Mouse (Mus musculus) limb, embryonic 12.5 days (tissue): Measurements from ENCODE around the gene Etnk1. TPM values are rescaled to one million over a fixed set of nuclear protein-coding genes. Genes with fewer than 3 reads are reported as not detected.

ENCODE experiments used
- ATAC-seq: fragments of 200-750 bp; cut with Nextera tagmentation; 2 replicates; pipeline ENCODE4 v1.8.0; 2017; ENCODE audit warnings: low read depth, moderate TSS enrichment; ENCODE audit not compliant: insufficient number of reproducible peaks, insufficient read depth, low FRiP score, low TSS enrichment
- H3K27ac ChIP-seq: fragments of 300-500 bp; sonication (generic); 2 replicates; pipeline ENCODE4 v1.5.1; 2016; ENCODE audit warnings: mild to moderate bottlenecking, moderate library complexity
- H3K27me3 ChIP-seq: fragments of 300-500 bp; sonication (generic); 2 replicates; pipeline ENCODE4 v1.6.1; 2016; ENCODE audit warnings: mild to moderate bottlenecking, moderate library complexity
- H3K36me3 ChIP-seq: fragments of 300-500 bp; sonication (generic); 2 replicates; pipeline ENCODE4 v1.6.1; 2016; ENCODE audit warnings: mild to moderate bottlenecking, moderate library complexity
- H3K4me1 ChIP-seq: fragments of 300-500 bp; sonication (generic); replicated peaks from 2 replicates; pipeline ENCODE4 v1.6.1; 2016
- H3K4me2 ChIP-seq: fragments of 300-500 bp; sonication (generic); 2 replicates; pipeline ENCODE4 v1.6.1; 2016; ENCODE audit warnings: mild to moderate bottlenecking, moderate library complexity
- H3K4me3 ChIP-seq: fragments of 300-500 bp; sonication (generic); replicated peaks from 2 replicates; pipeline ENCODE4 v1.5.1; 2016; ENCODE audit warnings: mild to moderate bottlenecking
- H3K9ac ChIP-seq: fragments of 300-500 bp; sonication (generic); replicated peaks from 2 replicates; pipeline ENCODE4 v1.6.1; 2016; ENCODE audit warnings: mild to moderate bottlenecking, moderate library complexity
- H3K9me3 ChIP-seq: fragments of 300-500 bp; sonication (generic); 2 replicates; pipeline ENCODE4 v1.6.1; 2016; ENCODE audit warnings: mild to moderate bottlenecking, moderate library complexity
- WGBS: fragments of 180-500 bp; shearing (Covaris S2); methylation state at CpG from one replicate; pipeline ENCODE4 v1.1.7; 2016; 5-methylcytosine and 5-hydroxymethylcytosine counted together
- polyA plus RNA-seq: library from polyadenylated mRNA; unstranded; fragments of >200 nt; fragmentation: Nextera tagmentation; extraction: Ambion mirVana; gene quantifications from 2 replicates; pipeline ENCODE4 v1.2.1, GENCODE M21; 2016

Gene Etnk1
- polyA plus RNA-seq, 1 experiment from 2014 or later = 24.2 TPM

GRCm38 (mm10) chr6:143259169-143259629 is 92.2 kb downstream of the Etnk1 start:
- no peak overlapping the region for H3K27ac ChIP-seq
- no peak overlapping the region for H3K9ac ChIP-seq
- H3K4me1 ChIP-seq = peaks cover 27% of the 10 kb centered on the region
- 0 out of 2 replicates have a peak, but pooled peaks cover 2% of the 10 kb centered on the region for H3K27me3 ChIP-seq
- WGBS = 68% methylated on average over 17 of the region's 17 CpGs
- no peaks in the 10 kb centered on the region for H3K36me3 ChIP-seq
- no peak for ATAC-seq
- no peak overlapping the region for H3K4me3 ChIP-seq
- H3K9me3 ChIP-seq = no peaks in the 10 kb centered on the region
- no peak overlapping the region for H3K4me2 ChIP-seq

GRCm38 (mm10) chr6:143259870-143260559 is 93.0 kb downstream of the Etnk1 start:
- WGBS = 29% methylated on average over 18 of the region's 18 CpGs
- H3K27ac ChIP-seq = no peak overlapping the region

GRCm38 (mm10) chr6:143260560-143261288 is 93.7 kb downstream of the Etnk1 start:
- 0 out of 2 replicates have a peak, but pooled peaks cover 2% of the 10 kb centered on the region for H3K27me3 ChIP-seq
- H3K9me3 ChIP-seq = no peaks in the 10 kb centered on the region
- H3K4me1 ChIP-seq = peaks cover 27% of the 10 kb centered on the region
- no peaks in the 10 kb centered on the region for H3K36me3 ChIP-seq
- no peak for ATAC-seq
- 0 out of 2 replicates have a peak overlapping the region, but pooled peaks have one; percentile 1 for H3K4me3 ChIP-seq
- no peak overlapping the region for H3K27ac ChIP-seq
- H3K4me2 ChIP-seq = peak overlapping the region; percentile 42
- H3K9ac ChIP-seq = no peak overlapping the region
- WGBS = 19% methylated on average over 14 of the region's 14 CpGs

More at GRCm38 (mm10) chr6:143259870-143260559, 93.0 kb downstream of the Etnk1 start:
- H3K4me2 ChIP-seq = peak overlapping the region; percentile 42
- H3K9ac ChIP-seq = no peak overlapping the region
- H3K36me3 ChIP-seq = no peaks in the 10 kb centered on the region
- H3K27me3 ChIP-seq = 0 out of 2 replicates have a peak, but pooled peaks cover 2% of the 10 kb centered on the region
- no peaks in the 10 kb centered on the region for H3K9me3 ChIP-seq
- ATAC-seq = no peak
- peaks cover 27% of the 10 kb centered on the region for H3K4me1 ChIP-seq
- no peak overlapping the region for H3K4me3 ChIP-seq

GRCm38 (mm10) chr6:143261289-143261665 is 94.3 kb downstream of the Etnk1 start:
- Histone ChIP-seq H3K4me3 (no peak overlapping the region), H3K4me2 (peak overlapping the region; percentile 42; the same call in 1 of the 2 replicates), H3K27me3 (0 out of 2 replicates have a peak, but pooled peaks cover 2% of the 10 kb centered on the region), H3K9me3 (no peaks in the 10 kb centered on the region), H3K27ac (no peak overlapping the region), H3K4me1 (peaks cover 27% of the 10 kb centered on the region), H3K9ac (no peak overlapping the region), H3K36me3 (no peaks in the 10 kb centered on the region)
- ATAC-seq = no peak
- 39% methylated on average over 8 of the region's 8 CpGs for WGBS

- Histone ChIP-seq H3K36me3 (no peaks in the 10 kb centered on the region), H3K27me3 (no peaks in the 10 kb centered on the region), H3K4me3 (no peak overlapping the region), H3K27ac (no peak overlapping the region), H3K4me2 (no peak overlapping the region), H3K9ac (no peak overlapping the region), H3K9me3 (no peaks in the 10 kb centered on the region), H3K4me1 (peaks cover 15% of the 10 kb centered on the region)
- WGBS = 87% methylated on average over 10 of the region's 10 CpGs
- no peak for ATAC-seq
Measured at GRCm38 (mm10) chr6:143265482-143265881, 98.5 kb downstream of the Etnk1 start.

GRCm38 (mm10) chr6:143279222-143279621 is 112.2 kb downstream of the Etnk1 start:
- no peak overlapping the region for H3K4me2 ChIP-seq
- no peak overlapping the region for H3K4me3 ChIP-seq
- H3K27me3 ChIP-seq = no peaks in the 10 kb centered on the region
- no peak for ATAC-seq
- no peaks in the 10 kb centered on the region for H3K36me3 ChIP-seq
- H3K9me3 ChIP-seq = no peaks in the 10 kb centered on the region
- 49% methylated on average over 3 of the region's 3 CpGs for WGBS
- no peak overlapping the region for H3K27ac ChIP-seq
- no peaks in the 10 kb centered on the region for H3K4me1 ChIP-seq
- no peak overlapping the region for H3K9ac ChIP-seq

Other genes starting within 250 kb of the Etnk1 start
- gene St8sia1, start 202.8 kb upstream of the Etnk1 start, polyA plus RNA-seq = 1.5 and 2.2 TPM in 2 replicates
- 33.3 TPM in 2 replicates for gene C2cd5, start 67.1 kb upstream of the Etnk1 start, polyA plus RNA-seq